In genomic region chr12:34432461-34432860, GRCm38 (mm10) we compare ENCODE assay signal across 9 mouse cellular contexts.
DNase-seq lines count a peak whose midpoint lies in the region; ATAC-seq and TF ChIP-seq lines count a peak whose summit lies in the region.
"Had no signal": no experiment of that assay in that cellular context is flagged by ENCODE, and none has a peak within 500 bp of the region (broad histone marks: within the 10 kb centered on the region; RNA-seq: fewer than 3 reads in every experiment).

No protein-coding gene starts in this region.

- no peak overlapping the region for H3K4me2 ChIP-seq in midbrain, embryonic 15.5 days

- WGBS in midbrain, embryonic 15.5 days: 64% methylated on average over 5 of the region's 5 CpGs

- no peaks in the 10 kb centered on the region for H3K4me1 ChIP-seq in ES-E14 (ENCODE audit: control insufficient read depth in 2 of 2, insufficient read depth in 2 of 2, low read length in 2 of 2, poor library complexity in 1 of 2)
- H3K4me1 ChIP-seq in midbrain, embryonic 15.5 days: no peaks in the 10 kb centered on the region

- ATAC-seq in midbrain, embryonic 15.5 days (replicated peaks): peak; percentile 83; the same call in 1 of the 2 replicates
- no peak for ATAC-seq in cerebellum, adult (ENCODE audit: insufficient number of reproducible peaks, low FRiP score, low TSS enrichment)

- no peak overlapping the region for H3K9ac ChIP-seq in ES-E14 (ENCODE audit: insufficient read depth, low read depth, low read length, poor library complexity, severe bottlenecking)
- no peak overlapping the region for H3K9ac ChIP-seq in midbrain, embryonic 15.5 days

- no peaks in the 10 kb centered on the region for H3K36me3 ChIP-seq in ES-E14 (ENCODE audit: control insufficient read depth, insufficient read depth, low read length, poor library complexity, severe bottlenecking)
- no peaks in the 10 kb centered on the region for H3K36me3 ChIP-seq in midbrain, embryonic 15.5 days (replicated peaks)

- H3K9me3 ChIP-seq in ES-E14 (ENCODE audit: control insufficient read depth, insufficient read depth, low read depth, low read length): no peaks in the 10 kb centered on the region
- H3K9me3 ChIP-seq in midbrain, embryonic 15.5 days: no peaks in the 10 kb centered on the region

- no peaks in the 10 kb centered on the region for H3K27me3 ChIP-seq in midbrain, embryonic 15.5 days (replicated peaks)

- H3K27ac ChIP-seq in ES-E14 (ENCODE audit: insufficient read depth, low read depth, low read length, poor library complexity, severe bottlenecking): no peak overlapping the region
- no peak overlapping the region for H3K27ac ChIP-seq in midbrain, embryonic 15.5 days

- no peak overlapping the region for H3K4me3 ChIP-seq in ES-E14 (ENCODE audit: insufficient read depth in 1 of 2, low read depth in 1 of 2, low read length in 2 of 2, poor library complexity in 1 of 2, severe bottlenecking in 1 of 2)
- H3K4me3 ChIP-seq in midbrain, embryonic 15.5 days: no peak overlapping the region
- H3K4me3 ChIP-seq: erythroblast, embryonic 14.5 days; myocyte had no signal

- in situ Hi-C loops in ES-E14 (cut with MboI; ENCODE audit: low sequenced_read_pairs in 2 of 2, unreplicated experiment in 2 of 2): no loop called here

- peak; percentile 1 to 9 for DNase-seq in kidney, postnatal 36 days
- DNase-seq in kidney, adult 9 months: no peak
- no peak for DNase-seq in ES-E14 (ENCODE audit: low read depth, low spot score)
- DNase-seq in brain, embryonic 18.5 days (ENCODE audit: low read depth, low spot score): peak; percentile 24
- DNase-seq in induced T-regulatory cell, adult 2 months (ENCODE audit: low read depth): peak; percentile 16

TF ChIP-seq in ES-E14, 5 proteins besides CTCF, POLR2A, EP300 and RAD21:
- TF ChIP-seq ZC3H11A (IDR thresholded peaks at IDR 0.05; ENCODE audit: borderline replicate concordance, low read depth, low read length) (peak; percentile 55; the same call in 1 of the 2 replicates), ZNF384 (IDR thresholded peaks at IDR 0.05; ENCODE audit: low read depth, low read length) (no peak)

Comparison
In these comparisons a context has a peak if more than half of its experiments do, and no peak if none do; other contexts are left out.
1. DNase-seq: peak in kidney, postnatal 36 days (2 of 2), brain, embryonic 18.5 days (single experiment) and induced T-regulatory cell, adult 2 months (single experiment); none in kidney, adult 9 months (single experiment) and ES-E14 (single experiment).